Mouse (Mus musculus): Measurements from ENCODE around the gene Gm11214.

DNA sequence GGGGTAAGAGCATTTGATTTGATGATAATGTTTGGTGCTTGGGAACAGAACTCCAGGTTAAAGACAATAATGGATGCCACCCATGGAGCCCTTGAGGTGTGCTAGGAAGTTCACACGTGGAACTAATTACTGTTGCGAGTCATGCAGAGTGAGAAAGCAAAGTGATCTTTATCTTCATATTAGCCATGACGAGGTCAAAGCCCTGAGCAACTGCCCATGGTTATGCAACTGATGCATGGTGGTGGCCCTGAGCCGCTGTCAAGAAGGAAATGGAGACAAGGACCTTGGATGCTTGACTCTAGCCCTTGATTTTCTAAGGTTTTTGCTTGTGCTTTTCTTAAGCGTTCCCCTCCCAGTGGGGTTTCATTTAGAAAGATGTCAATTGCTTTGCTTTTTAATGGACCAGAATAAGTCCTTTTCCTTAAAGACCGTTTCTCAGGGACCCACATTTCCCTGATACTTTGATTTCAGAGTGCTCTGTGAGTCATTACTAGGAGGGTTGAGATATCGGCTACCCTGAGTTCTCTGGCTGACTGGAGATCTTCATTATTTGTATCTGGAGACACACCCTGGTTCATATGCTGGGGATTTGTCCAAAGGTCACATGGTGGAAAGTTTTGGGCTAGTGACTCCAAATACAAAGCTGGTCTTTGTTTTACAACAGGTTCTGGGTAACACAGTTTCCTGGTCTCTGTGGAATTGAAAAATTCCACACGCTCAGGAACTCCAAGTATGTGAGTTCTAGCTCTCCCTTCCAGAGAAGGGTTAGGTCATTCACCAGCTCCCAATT, 47.4 kb upstream of the Gm11214 start:
- no peak for TF ChIP-seq CTCF (IDR thresholded peaks at IDR 0.05; ENCODE audit: insufficient read depth, low read depth, low read length)
- TF ChIP-seq POLR2A (IDR thresholded peaks at IDR 0.05; ENCODE audit: insufficient read depth, low read depth, low read length) = no peak

All from olfactory bulb, adult 2 months (tissue).